Mouse (Mus musculus): ENCODE data around the gene Ube2e2.

Ube2e2 gene

DNA sequence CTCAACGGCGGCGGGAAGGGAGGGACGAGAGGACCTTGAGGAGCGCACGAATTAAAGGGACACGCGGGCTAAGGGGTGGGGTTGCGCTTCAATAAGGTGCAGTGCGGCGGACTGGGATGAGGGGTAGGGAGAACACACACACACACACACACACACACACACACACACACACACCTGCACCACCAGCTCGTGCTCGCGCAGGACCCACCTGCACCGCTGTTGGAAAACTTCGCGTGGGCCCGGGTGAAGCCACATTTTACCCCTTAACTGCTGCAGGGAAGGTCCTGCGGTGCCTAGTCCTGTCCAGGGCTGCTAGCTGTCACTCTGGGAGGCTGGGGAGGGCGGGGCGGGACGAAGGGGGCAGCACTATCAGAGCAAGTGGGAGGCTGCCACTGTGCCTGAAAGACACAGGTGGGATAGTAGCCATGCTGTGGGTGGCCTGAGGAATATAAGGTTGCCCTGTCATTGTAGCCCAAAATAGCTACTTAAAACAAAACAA, at the start of gene Ube2e2:
Gene Ube2e2 (minus strand): TSS at position 321 of the 499 bp plus-strand sequence.
- DNase-seq (ENCODE audit: low spot score) = no peak

DNA sequence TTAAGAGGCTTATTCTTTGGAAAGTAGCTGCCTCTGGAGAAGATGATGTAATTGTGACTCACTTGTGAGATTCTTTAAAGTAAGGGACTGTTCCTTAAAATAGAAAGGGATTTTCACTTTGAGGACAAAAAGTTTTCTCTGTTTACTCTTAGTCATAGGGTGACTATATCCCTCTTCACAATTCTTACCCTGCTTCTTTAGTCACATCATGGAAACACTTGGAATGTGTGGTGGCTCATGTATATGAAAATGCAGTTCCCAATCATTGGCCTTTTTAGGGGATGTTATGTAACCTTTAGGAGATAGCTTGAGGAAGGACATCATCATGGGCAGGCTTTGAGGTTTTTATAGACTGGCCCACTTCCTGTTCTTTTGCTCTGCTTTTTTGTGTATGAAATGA, 46.0 kb upstream of the Ube2e2 start:
- no peak for DNase-seq (ENCODE audit: low spot score)

DNA sequence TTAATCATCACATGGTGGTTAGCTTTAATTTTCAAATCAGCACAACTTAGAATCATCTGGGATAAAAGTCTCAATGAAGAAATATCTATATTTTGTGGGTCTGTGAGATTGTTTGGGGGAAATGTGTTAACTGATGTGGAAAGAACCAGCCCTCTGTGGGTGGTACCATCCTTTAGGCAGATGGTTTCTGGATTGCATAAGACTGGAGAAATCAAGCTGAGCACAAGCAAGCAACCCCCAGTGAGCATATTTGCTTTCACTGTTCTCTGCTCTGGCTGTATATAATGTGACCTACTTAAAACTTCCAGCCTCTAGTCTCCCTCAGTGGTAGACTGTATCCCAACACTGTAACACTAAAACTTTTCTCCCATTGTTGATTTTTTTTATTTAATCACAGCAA, 9.5 kb upstream of the Ube2e2 start:
- DNase-seq (ENCODE audit: low spot score) = no peak

DNA sequence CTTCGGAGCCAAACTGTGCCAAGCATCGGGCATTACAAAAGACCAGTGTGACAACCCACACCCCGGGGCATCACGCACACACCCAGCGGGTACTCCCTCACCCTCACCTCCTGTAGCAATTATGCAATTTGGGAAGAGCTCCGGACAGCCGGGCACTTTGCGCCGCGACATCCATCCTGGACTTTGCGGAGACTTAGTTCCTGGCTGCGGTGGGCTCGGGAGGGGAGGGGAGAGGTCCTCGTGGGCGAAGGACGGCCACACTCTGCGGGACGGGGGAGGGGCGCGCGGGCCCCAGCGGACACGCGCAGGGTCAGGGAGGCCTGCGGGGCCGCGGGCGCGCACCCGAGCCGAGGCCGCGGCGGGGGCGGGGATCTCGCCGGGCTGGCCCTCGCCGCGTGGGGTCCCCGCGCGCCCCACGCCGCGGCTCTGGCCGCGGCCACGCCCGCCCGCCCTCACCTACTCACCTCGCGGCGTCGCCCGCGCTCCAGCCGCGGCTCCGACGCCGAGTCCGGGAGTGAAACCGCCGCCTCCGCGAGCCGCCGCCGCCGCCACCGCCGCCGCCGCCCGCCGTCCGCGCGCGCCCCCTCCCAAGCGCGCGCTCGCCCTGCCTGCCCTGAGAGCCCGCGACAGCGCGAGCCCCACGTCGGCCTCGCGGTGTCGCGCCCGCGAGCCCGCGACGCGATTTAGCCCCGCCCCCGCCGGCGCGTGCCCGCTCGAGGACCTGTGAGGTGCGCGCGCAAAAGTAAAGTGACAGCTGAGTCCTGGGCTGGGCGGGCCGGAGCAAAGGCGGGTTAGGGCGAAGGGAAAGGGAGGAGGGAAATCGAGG, 733 bp downstream of the Ube2e2 start:
- peak; percentile 85 for DNase-seq (ENCODE audit: low spot score)

DNA sequence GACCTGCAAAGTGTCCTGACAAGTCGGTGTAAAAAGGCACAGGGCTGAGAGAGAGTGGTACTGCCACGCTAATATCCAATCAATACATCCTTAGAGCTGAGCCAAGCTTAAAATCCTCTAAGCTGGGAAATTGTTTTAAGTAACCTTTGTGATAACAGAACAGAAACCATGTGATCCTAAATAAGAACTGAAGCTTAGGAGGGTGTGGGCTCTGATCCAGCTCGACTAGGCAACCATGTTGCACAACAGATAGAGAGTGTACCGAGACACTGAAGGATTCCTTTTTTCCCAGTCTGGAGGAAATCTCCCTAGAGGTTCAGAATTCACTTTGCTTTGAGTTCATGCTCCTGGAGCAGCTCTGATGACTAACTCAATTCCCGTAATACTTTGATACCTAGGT, 4.5 kb downstream of the Ube2e2 start:
- no peak for DNase-seq (ENCODE audit: low spot score)

DNA sequence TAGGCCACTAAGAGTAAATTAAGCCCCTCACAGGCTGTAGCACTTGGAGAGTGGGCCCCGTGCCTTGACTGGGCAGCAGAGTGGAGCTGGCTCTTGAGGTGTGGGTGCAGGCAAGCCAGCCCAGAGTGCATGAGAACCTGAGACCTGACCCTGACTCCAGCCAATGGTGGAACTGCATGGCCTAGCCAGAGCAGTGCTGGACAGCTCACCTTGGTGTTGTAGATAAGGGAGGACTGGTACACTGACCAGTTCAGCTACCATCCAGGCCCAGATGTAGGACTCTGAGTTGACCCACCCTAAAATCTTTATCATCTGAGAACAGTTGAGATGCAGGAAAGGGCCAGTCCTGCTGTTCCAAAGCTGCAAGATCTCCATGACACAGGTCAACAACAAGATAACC, 11.6 kb downstream of the Ube2e2 start:
- no peak for DNase-seq (ENCODE audit: low spot score)

DNA sequence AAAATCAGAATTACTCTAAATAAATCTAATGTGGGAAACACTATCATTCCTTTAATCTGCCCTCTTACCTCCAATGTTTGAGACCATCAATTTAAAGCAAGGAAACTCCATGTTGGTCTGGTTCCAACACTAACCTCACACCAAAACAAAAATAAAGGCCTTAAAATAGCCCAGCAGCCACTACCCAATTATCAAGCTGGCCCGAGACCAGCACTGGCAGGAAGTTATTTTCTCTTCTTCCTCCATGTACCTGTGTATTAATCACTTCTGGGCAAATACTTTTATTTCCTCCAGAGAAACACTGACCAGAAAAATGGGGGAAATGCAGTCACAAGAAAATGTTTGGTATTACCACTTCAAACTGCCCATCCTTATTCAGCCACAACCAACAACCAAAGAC, 23.4 kb downstream of the Ube2e2 start:
- no peak for DNase-seq (ENCODE audit: low spot score)

DNA sequence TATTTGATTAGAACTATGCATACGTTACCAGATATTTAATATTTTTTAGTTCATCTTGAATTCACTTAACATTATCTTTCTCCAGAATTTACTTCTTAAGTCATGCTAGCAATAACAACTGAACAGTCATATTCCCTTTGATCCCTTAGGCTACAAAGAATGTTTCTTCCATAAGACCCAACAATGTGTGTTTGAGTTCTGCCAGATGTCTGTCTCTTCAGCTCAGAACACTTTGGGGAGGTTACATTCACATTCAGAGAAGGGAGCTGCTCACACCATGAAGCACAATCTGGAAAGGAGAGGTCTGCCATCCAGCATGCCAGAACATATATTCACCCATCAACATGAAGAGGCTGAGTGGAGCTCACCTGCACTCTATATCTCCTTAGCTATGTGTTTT, 65.4 kb downstream of the Ube2e2 start:
- no peak for DNase-seq (ENCODE audit: low spot score)

DNA sequence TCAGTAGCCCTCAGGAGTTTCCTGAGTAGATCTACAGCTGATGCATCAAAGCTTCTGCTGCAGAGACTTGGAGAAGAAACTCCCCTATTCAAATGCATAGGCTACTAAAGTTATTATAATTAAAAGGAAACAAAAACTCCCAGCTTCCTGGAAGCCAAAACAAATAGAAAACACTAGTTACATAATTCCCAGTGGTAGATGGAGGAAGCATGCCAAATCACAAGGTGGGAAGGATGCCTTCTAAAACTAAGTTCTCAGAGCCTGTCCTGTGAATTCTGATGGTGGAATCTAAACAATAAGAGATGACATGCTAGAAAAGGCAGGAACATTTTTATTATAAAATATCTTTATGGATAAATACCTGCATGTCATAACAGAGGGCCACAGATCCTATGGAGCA, 67.3 kb downstream of the Ube2e2 start:
- DNase-seq (ENCODE audit: low spot score) = no peak

DNA sequence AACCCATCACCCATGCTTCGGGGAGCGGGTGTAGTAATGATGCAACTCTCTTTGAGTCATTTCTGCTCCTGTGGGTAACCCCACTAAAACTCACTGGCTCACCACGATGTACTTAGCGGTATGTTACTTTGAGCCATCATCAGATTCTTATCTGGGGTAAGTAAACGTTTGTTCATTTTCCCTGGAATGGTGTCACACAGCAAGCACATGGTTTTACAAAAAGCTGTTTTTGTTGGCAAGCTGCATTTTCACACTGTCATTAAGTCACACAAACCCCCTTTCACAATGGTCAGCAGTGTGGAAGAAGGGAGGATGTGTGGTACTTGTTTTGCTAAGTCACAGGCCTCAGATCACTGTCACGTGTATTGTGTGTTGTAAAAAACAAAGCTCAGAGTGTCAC, 73.4 kb downstream of the Ube2e2 start:
- no peak for DNase-seq (ENCODE audit: low spot score)

DNA sequence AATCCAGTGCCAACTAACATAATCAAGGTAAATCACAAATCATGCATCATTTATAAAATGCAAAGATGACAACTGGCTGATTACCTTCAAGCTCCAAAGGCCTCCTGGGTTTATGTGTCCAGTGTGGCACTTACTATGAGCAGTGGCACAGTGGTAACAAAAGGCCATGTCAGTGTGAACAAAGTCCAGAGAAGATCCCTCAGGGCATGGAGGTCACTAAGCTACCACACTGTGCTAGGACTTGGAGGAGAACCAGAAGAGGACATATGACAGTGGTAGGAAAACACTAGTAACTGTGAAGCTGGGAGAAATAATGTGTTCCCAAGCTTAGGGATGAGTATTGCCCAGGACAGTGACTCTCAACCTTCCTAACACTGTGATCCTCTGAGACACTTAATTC, 97.2 kb downstream of the Ube2e2 start:
- DNase-seq (ENCODE audit: low spot score) = no peak

DNA sequence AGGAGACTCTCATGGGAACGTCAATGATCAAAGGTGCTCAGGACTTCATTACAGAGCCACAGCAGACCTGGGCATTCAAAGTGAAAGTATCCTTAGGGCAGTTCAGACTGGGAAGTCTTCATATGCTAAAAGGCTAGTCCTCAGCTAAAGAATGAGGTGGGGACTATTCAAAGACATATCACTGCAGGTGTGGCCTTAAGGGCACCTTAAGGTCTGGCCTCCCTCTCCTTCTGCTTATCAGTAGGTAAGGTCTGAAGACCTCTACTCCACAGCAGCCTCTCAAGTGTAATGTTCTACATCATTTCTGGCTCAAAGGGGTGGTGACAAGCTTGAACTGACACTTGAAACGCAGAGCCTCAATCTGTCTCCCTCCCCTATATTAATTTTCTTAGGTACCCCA, 98.3 kb downstream of the Ube2e2 start:
- no peak for DNase-seq (ENCODE audit: low spot score)

DNA sequence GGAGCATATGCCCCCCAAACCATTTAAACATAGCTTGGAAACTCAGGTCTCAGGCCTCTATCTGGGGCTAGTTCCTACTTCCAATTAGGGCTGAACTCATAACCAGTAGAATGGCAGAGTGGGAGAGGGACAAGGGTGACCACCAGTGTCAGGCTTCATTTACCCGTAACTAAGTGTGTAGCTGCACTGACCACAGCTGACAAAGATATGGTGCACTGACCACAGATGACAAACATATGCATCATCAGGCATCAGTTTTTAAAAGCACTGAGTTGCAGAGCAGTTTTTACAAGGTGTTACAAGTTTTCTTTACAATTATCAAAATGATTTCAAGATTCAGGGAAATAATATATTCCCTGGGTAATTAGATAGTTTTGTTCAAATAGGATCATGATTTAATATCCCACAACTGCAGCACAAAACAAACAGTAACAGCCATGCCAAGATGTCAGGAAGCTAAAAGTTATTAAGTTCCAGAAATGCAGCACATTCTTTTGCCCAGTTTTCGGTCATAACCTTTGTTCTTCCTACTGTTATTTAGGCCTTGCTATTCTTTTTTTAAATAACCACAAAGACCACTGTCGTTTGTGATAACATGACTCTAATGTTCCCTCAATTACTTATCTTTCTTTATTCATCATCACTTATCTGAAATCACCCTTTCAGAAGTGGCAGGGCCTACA, 114.9 kb downstream of the Ube2e2 start:
- DNase-seq (ENCODE audit: low spot score) = no peak

DNA sequence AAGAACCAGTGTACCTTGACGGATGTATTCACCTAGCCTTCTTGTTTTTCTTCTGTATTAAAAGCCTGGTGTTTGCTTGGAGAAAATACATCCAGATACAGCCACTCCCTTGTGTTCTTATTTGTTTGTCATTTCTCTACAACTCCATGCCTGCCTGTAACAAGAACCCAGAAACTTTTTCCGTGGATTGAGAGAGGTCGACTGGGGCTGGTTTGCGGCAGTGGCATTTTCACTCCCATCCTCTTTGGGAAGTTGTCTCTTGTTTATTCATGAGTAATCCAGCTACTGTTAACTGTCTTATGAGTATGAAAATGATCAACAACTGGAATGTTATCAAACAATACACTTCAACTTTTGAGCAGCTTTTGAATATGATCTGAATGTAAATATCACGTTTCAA, 115.8 kb downstream of the Ube2e2 start:
- DNase-seq (ENCODE audit: low spot score) = no peak

DNA sequence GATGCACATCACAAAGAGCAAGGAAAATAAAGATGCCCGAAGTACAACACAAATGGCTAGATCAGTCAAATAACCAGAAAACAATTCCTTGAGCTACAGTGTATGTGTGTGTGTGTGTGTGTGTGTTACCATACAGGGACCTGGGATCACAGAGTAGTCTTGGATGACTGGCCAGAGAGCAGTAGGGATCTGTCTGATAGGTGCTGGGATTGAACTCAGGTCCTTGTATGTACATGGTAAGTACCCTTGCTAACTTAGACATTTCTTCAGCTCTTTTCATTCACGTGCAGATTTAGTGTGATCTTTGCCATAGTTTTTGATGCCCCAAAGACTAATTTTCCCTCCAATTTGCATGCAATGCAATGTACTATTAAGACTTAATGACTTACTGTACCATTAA, 117.9 kb downstream of the Ube2e2 start:
- no peak for DNase-seq (ENCODE audit: low spot score)

DNA sequence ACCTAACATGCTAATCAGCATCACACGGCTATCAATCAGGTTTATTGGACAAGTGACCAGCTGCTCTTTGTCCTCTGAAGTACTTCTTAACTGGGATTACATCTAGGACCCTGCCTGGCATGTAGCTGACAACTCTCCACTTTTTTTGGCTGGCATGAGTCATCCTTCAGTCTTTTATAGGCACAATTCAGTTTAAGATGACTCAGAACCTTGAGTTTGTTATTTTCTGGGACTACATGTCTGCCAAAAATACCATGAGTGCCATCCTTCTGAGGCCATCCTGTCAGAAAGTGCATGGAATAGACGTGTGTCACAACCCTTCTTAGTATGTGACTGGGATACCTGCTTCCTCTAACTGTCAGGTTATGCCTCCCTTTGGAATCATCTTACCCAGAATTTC, 120.3 kb downstream of the Ube2e2 start:
- DNase-seq (ENCODE audit: low spot score) = no peak

DNA sequence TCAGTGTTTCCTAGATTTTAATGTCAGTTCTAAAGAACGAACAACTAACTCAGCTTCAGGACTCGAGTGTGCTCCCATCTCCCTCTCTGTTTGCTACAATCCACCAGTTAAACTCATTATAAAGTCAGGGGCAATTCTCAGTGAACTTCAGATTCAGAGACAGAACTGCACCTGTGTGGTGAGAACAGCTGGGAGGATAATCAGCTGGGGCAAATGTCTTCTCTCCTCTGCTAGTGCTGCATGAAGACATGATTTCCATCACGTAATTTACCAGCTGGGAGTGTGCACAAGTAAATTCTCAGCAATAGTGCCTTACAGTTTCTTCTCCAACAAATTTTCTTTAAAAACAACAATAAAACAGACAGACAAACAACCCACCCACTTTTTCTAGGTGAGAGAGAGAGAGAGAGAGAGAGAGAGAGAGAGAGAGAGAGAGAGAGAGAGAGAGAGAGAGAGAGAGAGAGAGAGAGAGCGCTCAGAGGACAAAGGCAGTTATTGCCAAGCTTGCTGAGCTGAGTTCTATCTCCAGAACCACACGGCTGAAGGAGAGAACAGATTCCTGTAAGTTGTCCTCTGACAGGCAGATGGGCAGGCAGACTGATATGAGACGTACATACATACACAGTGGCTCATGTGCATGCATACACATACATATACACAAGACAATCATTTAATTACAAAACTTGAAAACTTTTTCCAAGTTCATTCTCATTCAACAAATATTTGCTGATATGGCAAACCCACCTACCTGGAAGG, 134.3 kb downstream of the Ube2e2 start:
- no peak for DNase-seq (ENCODE audit: low spot score)

DNA sequence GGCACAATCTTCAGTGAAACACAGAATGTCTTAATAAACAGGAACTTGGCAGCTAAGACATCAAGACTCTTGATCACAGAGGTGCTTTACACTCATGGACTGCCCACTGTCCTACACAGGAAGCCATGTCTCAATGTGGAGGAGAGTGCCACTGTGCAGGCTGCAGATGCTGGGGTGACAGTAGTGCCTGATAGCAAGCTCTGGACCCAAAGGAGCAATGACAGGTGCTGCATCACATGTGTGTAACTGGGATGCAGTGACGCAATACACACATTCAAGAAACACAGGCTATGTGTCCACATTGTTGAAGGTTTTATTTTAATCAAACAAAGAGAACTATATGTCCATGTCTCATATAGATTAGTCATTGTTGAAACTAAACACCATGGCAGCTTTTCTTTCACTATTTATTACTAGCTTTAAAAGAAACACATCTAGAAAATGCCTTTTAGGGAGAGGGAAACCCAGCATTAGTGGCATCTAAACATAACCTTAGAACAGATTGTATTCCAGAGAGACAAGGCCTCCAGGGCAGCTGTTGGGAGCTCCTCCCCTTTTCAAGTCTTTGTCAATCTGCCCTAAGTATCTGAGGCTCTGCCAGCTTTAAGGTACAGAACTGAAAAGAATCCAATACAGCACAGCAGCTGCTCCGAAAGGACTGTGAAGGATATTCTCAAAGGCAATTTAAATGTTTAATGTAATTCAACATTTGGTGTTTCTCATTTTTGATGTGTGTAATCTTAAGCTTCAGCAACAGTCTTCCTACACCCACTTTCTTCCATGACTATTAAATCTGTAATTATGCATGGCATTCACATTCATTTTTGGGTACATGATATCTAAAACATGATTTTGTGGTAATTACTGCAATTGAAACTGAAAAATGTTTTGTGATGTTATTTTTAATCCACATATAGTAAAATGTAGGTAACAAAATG, 135.2 kb downstream of the Ube2e2 start:
- DNase-seq (ENCODE audit: low spot score) = no peak

DNA sequence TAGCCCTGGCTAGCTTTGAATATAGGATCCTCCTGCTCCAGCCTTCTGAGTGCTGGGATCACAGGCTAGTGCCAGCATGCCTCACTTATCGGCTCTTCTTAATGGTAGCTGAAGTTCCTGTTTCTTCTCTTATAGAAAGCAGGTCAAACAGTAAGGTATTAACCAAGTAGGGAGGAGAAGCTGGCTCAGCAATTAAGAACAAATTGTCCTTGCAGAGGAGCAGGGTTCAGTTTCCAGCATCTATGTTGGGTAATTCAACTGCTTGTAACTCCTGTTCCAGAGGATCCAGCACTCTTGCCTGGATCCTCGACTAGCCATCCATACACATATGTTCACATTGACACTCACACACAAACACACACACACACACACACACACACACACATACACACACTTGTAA, 136.1 kb downstream of the Ube2e2 start:
- DNase-seq (ENCODE audit: low spot score) = no peak

DNA sequence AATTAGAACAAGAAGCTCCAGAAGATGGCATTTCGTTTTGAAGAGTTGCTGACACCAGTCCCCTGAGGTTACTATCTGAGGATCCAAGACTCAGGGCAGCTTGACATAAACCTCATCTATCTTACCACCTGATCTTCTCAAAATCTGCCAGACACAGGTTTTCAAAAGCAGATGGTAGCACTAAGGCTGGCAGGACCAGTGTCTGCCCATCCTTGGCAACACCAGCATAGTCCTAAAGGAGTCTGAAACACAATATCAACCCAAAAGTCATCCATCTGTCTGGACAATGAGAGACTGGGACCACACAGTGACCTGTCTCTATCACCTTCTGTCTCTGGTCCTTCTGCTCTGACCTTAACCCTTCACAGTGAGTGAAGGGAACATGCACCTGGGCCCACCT, 138.7 kb downstream of the Ube2e2 start:
- DNase-seq (ENCODE audit: low spot score) = no peak

DNA sequence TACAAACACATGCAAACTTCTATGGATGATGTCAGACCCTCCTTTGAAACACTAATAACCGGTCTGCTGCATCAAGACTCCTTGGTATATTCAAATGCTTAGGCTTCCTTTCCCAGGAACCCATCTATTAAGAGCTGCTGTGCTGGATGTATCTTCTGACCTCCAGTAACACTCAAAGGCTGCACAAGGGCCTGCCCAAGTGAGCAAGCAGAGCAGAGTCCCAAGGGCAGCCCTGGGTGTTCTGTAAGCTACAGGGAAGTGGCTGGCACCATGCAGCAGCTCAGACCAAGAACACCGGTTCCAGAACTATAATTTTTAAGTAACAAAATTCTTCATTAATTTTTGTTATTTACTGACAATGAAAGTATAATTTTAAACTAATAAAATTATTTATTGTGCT, 139.5 kb downstream of the Ube2e2 start:
- DNase-seq (ENCODE audit: low spot score) = no peak

DNA sequence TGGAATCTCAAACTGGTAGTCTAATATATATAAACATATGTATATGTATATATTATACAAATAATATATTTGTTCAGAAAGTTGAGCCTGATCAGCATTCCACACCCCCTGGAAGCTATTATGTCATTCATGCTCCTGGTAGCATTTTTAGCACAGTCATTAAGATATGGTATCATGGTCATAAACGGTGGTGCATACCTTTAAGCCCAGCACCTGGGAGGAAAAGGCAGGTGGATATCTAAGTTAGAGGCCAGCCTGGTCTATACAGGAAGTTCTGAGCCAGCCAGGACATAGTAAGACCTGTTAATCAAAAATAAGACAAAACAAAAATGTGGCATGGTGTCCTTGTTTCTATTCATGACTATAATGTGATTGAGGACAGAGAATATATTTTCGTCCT, 140.1 kb downstream of the Ube2e2 start:
- DNase-seq (ENCODE audit: low spot score) = no peak

Data from ovary, postnatal 14 days (tissue).